Mouse (Mus musculus) B cell, adult (primary cell): ENCODE data around the gene Lrp5. TPM values are rescaled to one million over a fixed set of nuclear protein-coding genes. Genes with fewer than 3 reads are reported as not detected.

Source experiments
- total RNA-seq: library from RNA; stranded (reverse); gene quantifications from 4 replicates; pipeline ENCODE4 v1.2.4, GENCODE M21; 2023; ENCODE audit not compliant: inconsistent age

Lrp5 gene
- total RNA-seq, result 0.63 to 1.2 TPM (median 0.94 TPM) in 4 replicates

GRCm38 (mm10) chr19:3686215-3686894 lies at the start of gene Lrp5:
Gene Lrp5, minus strand, starts transcription at chr19:3686564.

GRCm38 (mm10) chr19:3708078-3709012 lies 22.0 kb upstream of the Lrp5 start, which contains the start of gene 1810055G02Rik:
Gene 1810055G02Rik, plus strand, starts transcription at chr19:3708293.

GRCm38 (mm10) chr19:3575632-3576384 lies 110.6 kb downstream of the Lrp5 start, which contains the start of gene Ppp6r3:
Gene Ppp6r3, minus strand, starts transcription at chr19:3575749.

Other genes starting within 250 kb of the Lrp5 start
- gene Ppp6r3, start 110.8 kb downstream of the Lrp5 start, total RNA-seq, result 126 to 148 TPM (median 132 TPM) in 4 replicates
- 4.8 to 6.5 TPM (median 5.5 TPM) in 4 replicates for gene 1810055G02Rik, start 21.7 kb upstream of the Lrp5 start, total RNA-seq
- gene Kmt5b, start 80.9 kb upstream of the Lrp5 start, total RNA-seq, result 110 to 126 TPM (median 119 TPM) in 4 replicates
- gene Chka, start 165.2 kb upstream of the Lrp5 start, total RNA-seq, result 51.3 to 66.2 TPM (median 60.2 TPM) in 4 replicates
- gene Tcirg1, start 220.6 kb upstream of the Lrp5 start, total RNA-seq, result 135 to 176 TPM (median 152 TPM) in 4 replicates
- 84.9 to 96.2 TPM (median 92.2 TPM) in 4 replicates for gene Ndufs8, start 226.2 kb upstream of the Lrp5 start, total RNA-seq
- gene Aldh3b1, start 243.2 kb upstream of the Lrp5 start, total RNA-seq, result 8.7 to 9.6 TPM (median 9.1 TPM) in 4 replicates
- 548 to 668 TPM (median 607 TPM) in 4 replicates for gene Unc93b1, start 248.6 kb upstream of the Lrp5 start, total RNA-seq